Mouse (Mus musculus): ENCODE measurements at regions not wholly inside any gene's neighbourhood (a gene's known extent, or its start where the extent isn't known, plus 50 kb on each side); places are given as distances from the start of the nearest gene placed in this dataset.

- Histone ChIP-seq H3K4me1 (peaks cover 36% of the 10 kb centered on the region), H3K36me3 (no peaks in the 10 kb centered on the region), H3K4me2 (no peak overlapping the region), H3K9me3 (no peaks in the 10 kb centered on the region), H3K27ac (peak overlapping the region; percentile 69), H3K27me3 (no peaks in the 10 kb centered on the region), H3K9ac (no peak overlapping the region), H3K4me3 (no peak overlapping the region)
- WGBS, result 33% methylated on average over 6 of the region's 6 CpGs
- ATAC-seq (ENCODE audit: insufficient number of reproducible peaks, insufficient read depth, low FRiP score, low TSS enrichment, low read depth), result peak; percentile 27
Observed at GRCm38 (mm10) chr3:57972469-57973245, 124.8 kb upstream of the Pfn2 start.

GRCm38 (mm10) chr3:57973546-57973945 is 125.7 kb upstream of the Pfn2 start:
- no peak overlapping the region for H3K9ac ChIP-seq
- WGBS, result 33% methylated on average over 3 of the region's 3 CpGs
- H3K4me1 ChIP-seq, result peaks cover 36% of the 10 kb centered on the region
- H3K36me3 ChIP-seq, result no peaks in the 10 kb centered on the region
- H3K9me3 ChIP-seq, result no peaks in the 10 kb centered on the region
- no peaks in the 10 kb centered on the region for H3K27me3 ChIP-seq
- no peak for ATAC-seq (ENCODE audit: insufficient number of reproducible peaks, insufficient read depth, low FRiP score, low TSS enrichment, low read depth)
- no peak overlapping the region for H3K4me3 ChIP-seq
- H3K4me2 ChIP-seq, result no peak overlapping the region
- H3K27ac ChIP-seq, result peak overlapping the region; percentile 60

GRCm38 (mm10) chr3:57975379-57975778 is 127.5 kb upstream of the Pfn2 start:
- WGBS, result 40% methylated on average over 5 of the region's 5 CpGs
- Histone ChIP-seq H3K36me3 (no peaks in the 10 kb centered on the region), H3K4me3 (no peak overlapping the region), H3K4me2 (no peak overlapping the region), H3K4me1 (peaks cover 36% of the 10 kb centered on the region), H3K9me3 (no peaks in the 10 kb centered on the region), H3K9ac (no peak overlapping the region), H3K27ac (no peak overlapping the region), H3K27me3 (no peaks in the 10 kb centered on the region)
- no peak for ATAC-seq (ENCODE audit: insufficient number of reproducible peaks, insufficient read depth, low FRiP score, low TSS enrichment, low read depth)

- H3K9me3 ChIP-seq, result no peaks in the 10 kb centered on the region
- H3K4me1 ChIP-seq, result peaks cover 36% of the 10 kb centered on the region
- no peak overlapping the region for H3K27ac ChIP-seq
- H3K27me3 ChIP-seq, result no peaks in the 10 kb centered on the region
- no peak for ATAC-seq (ENCODE audit: insufficient number of reproducible peaks, insufficient read depth, low FRiP score, low TSS enrichment, low read depth)
- 61% methylated on average over 5 of the region's 5 CpGs for WGBS
- H3K36me3 ChIP-seq, result no peaks in the 10 kb centered on the region
- no peak overlapping the region for H3K4me2 ChIP-seq
- no peak overlapping the region for H3K4me3 ChIP-seq
- H3K9ac ChIP-seq, result no peak overlapping the region
Observed at GRCm38 (mm10) chr3:57976640-57977229, 128.9 kb upstream of the Pfn2 start.

- no peak overlapping the region for H3K4me2 ChIP-seq
- ATAC-seq (ENCODE audit: insufficient number of reproducible peaks, insufficient read depth, low FRiP score, low TSS enrichment, low read depth), result no peak
- H3K4me1 ChIP-seq, result no peaks in the 10 kb centered on the region
- no peaks in the 10 kb centered on the region for H3K9me3 ChIP-seq
- 76% methylated on average over 3 of the region's 3 CpGs for WGBS
- H3K4me3 ChIP-seq, result no peak overlapping the region
- no peaks in the 10 kb centered on the region for H3K36me3 ChIP-seq
- no peak overlapping the region for H3K9ac ChIP-seq
- no peaks in the 10 kb centered on the region for H3K27me3 ChIP-seq
- no peak overlapping the region for H3K27ac ChIP-seq
Observed at GRCm38 (mm10) chr3:57988175-57988574, 140.3 kb upstream of the Pfn2 start.

- no peaks in the 10 kb centered on the region for H3K27me3 ChIP-seq
- no peaks in the 10 kb centered on the region for H3K4me1 ChIP-seq
- no peaks in the 10 kb centered on the region for H3K36me3 ChIP-seq
- no peak overlapping the region for H3K4me3 ChIP-seq
- H3K27ac ChIP-seq, result no peak overlapping the region
- H3K4me2 ChIP-seq, result no peak overlapping the region
- ATAC-seq (ENCODE audit: insufficient number of reproducible peaks, insufficient read depth, low FRiP score, low TSS enrichment, low read depth), result no peak
- 65% methylated on average over 1 of the region's 1 CpGs for WGBS
- no peaks in the 10 kb centered on the region for H3K9me3 ChIP-seq
- no peak overlapping the region for H3K9ac ChIP-seq
Observed at GRCm38 (mm10) chr3:57990738-57991137, 142.9 kb upstream of the Pfn2 start.

GRCm38 (mm10) chr3:57998121-57999102 is 150.5 kb upstream of the Pfn2 start:
- ATAC-seq (ENCODE audit: insufficient number of reproducible peaks, insufficient read depth, low FRiP score, low TSS enrichment, low read depth), result no peak
- H3K4me1 ChIP-seq, result peaks cover 10% of the 10 kb centered on the region
- H3K27me3 ChIP-seq, result no peaks in the 10 kb centered on the region
- WGBS, result 83% methylated on average over 6 of the region's 6 CpGs
- no peak overlapping the region for H3K9ac ChIP-seq
- no peak overlapping the region for H3K4me3 ChIP-seq
- H3K4me2 ChIP-seq, result no peak overlapping the region
- H3K36me3 ChIP-seq, result no peaks in the 10 kb centered on the region
- H3K9me3 ChIP-seq, result no peaks in the 10 kb centered on the region
- H3K27ac ChIP-seq, result no peak overlapping the region

- Histone ChIP-seq H3K4me3 (no peak overlapping the region), H3K27me3 (no peaks in the 10 kb centered on the region), H3K4me2 (no peak overlapping the region), H3K4me1 (peaks cover 10% of the 10 kb centered on the region), H3K36me3 (no peaks in the 10 kb centered on the region), H3K27ac (no peak overlapping the region; the same call in 1 of the 2 replicates), H3K9me3 (no peaks in the 10 kb centered on the region), H3K9ac (no peak overlapping the region)
- WGBS, result 27% methylated on average over 7 of the region's 7 CpGs
- ATAC-seq (ENCODE audit: insufficient number of reproducible peaks, insufficient read depth, low FRiP score, low TSS enrichment, low read depth), result no peak
Observed at GRCm38 (mm10) chr3:58002792-58003574, 155.1 kb upstream of the Pfn2 start.

- Histone ChIP-seq H3K9ac (no peak overlapping the region), H3K36me3 (no peaks in the 10 kb centered on the region), H3K4me2 (no peak overlapping the region), H3K9me3 (no peaks in the 10 kb centered on the region), H3K4me1 (no peaks in the 10 kb centered on the region; the same call in 1 of the 2 replicates), H3K4me3 (no peak overlapping the region), H3K27ac (no peak overlapping the region), H3K27me3 (no peaks in the 10 kb centered on the region)
- ATAC-seq (ENCODE audit: insufficient number of reproducible peaks, insufficient read depth, low FRiP score, low TSS enrichment, low read depth), result no peak
- 69% methylated on average over 3 of the region's 3 CpGs for WGBS
Observed at GRCm38 (mm10) chr3:58024750-58025392, 177.0 kb upstream of the Pfn2 start.

GRCm38 (mm10) chr3:58049618-58050017 is 201.7 kb upstream of the Pfn2 start:
- ATAC-seq (ENCODE audit: insufficient number of reproducible peaks, insufficient read depth, low FRiP score, low TSS enrichment, low read depth), result no peak
- H3K4me1 ChIP-seq, result no peaks in the 10 kb centered on the region
- H3K4me2 ChIP-seq, result no peak overlapping the region
- H3K9ac ChIP-seq, result no peak overlapping the region
- H3K27me3 ChIP-seq, result no peaks in the 10 kb centered on the region
- no peaks in the 10 kb centered on the region for H3K36me3 ChIP-seq
- no peaks in the 10 kb centered on the region for H3K9me3 ChIP-seq
- H3K4me3 ChIP-seq, result no peak overlapping the region
- H3K27ac ChIP-seq, result no peak overlapping the region
- 98% methylated on average over 1 of the region's 1 CpGs for WGBS

- no peak overlapping the region for H3K9ac ChIP-seq
- 82% methylated on average over 7 of the region's 7 CpGs for WGBS
- no peak for ATAC-seq (ENCODE audit: insufficient number of reproducible peaks, insufficient read depth, low FRiP score, low TSS enrichment, low read depth)
Observed at GRCm38 (mm10) chr3:58054726-58055125, 206.8 kb upstream of the Pfn2 start.

More at GRCm38 (mm10) chr3:58054726-58055125, 206.8 kb upstream of the Pfn2 start:
- Histone ChIP-seq H3K4me2 (no peak overlapping the region), H3K9me3 (no peaks in the 10 kb centered on the region), H3K36me3 (no peaks in the 10 kb centered on the region), H3K27ac (no peak overlapping the region), H3K27me3 (no peaks in the 10 kb centered on the region), H3K4me1 (no peaks in the 10 kb centered on the region), H3K4me3 (no peak overlapping the region)

Measured in embryonic facial prominence, embryonic 13.5 days (tissue).